Mouse (Mus musculus): ENCODE results near the gene Fance.

DNA sequence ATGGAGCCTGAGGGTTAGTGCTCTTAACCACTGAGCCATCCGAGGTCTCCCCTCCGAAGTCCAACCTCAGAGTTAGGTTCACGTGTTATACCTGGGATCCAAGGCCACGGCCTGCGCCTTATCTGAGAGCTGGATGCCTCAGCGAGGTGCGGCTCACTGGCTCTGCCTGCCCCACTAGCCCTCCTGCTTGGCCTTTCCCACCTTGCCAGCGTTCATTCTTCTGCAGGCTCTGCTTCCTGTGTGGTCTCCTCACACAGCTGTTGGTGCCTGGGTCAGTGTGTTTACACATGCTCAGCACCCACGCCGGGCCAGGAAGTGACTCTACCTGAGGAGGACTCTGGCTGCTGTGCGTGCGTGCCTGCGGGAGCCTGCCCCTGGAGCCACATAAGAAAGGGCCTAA is 43.2 kb upstream of the Fance start:
- no peak for TF ChIP-seq GATA1 (IDR thresholded peaks at IDR 0.05; ENCODE audit: borderline replicate concordance, low read length)
- TF ChIP-seq FLI1 (IDR thresholded peaks at IDR 0.05; ENCODE audit: low read length), result no peak

Data from megakaryocyte, embryonic 14.5 days (primary cell).